Mouse (Mus musculus): ENCODE results near the gene Il16.

DNA sequence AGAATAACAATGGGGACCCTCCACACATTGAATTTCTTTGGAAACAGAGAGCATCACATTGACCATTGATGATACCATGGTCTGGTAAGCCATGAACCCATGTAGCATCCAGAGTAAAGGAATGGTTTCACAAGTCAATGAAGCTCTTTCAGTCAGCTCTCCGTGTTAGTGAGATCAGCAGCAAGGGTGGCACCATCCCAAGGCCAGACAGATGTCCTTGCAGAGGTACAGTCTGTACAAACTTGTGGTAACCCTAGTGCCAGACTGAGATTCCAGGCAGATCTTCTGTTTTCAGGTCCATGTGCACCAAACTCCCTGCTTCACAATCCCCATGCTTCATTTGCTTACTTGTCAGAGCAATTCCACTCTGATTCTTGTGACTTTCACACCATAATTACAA lies 121.5 kb downstream of the Il16 start:
- TF ChIP-seq CTCF (IDR thresholded peaks at IDR 0.05; ENCODE audit: borderline replicate concordance, insufficient read depth, low read length): no peak
- no peak for TF ChIP-seq POLR2A (IDR thresholded peaks at IDR 0.05; ENCODE audit: low read depth, low read length)

Measured in embryonic fibroblast, embryonic 13.5 days (primary cell).